In the genomic region with DNA sequence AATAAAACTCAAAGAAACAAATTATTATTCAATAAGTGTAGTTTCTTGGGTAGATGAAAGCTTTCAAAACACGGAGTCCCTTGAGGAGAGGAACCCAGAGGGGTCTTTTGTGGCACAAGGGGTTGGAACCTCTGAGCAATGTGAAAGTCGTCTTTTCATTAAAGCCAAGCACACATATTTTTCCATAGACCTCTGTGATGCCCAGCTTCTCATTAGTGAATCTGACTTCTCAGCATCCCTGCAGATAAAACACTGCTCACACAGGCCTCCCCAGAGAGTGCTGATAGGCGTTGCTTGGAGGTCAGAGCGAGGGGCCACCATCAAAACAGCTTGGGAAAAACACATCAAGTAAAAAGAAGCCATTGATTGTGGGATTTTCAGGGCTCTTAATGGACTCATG, we compare ENCODE assay signal across 17 mouse cellular contexts. TPM values are rescaled to one million over a fixed set of nuclear protein-coding genes. Genes with fewer than 3 reads are reported as not detected.
DNase-seq lines count a peak whose midpoint lies in the region; ATAC-seq and TF ChIP-seq lines count a peak whose summit lies in the region.
"Had no signal": no experiment of that assay in that cellular context is flagged by ENCODE, and none has a peak within 500 bp of the region (broad histone marks: within the 10 kb centered on the region; RNA-seq: fewer than 3 reads in every experiment).

No protein-coding gene starts in this region.

- intact Hi-C loops in gastrocnemius, adult 2 months (cut with DNase I): no loop called here

- 46% methylated on average over 4 of the region's 4 CpGs for WGBS in midbrain, embryonic 13.5 days
- 44% methylated on average over 4 of the region's 4 CpGs for WGBS in midbrain, postnatal 0 days
- 59% methylated on average over 4 of the region's 4 CpGs for WGBS in heart, embryonic 10.5 days

- no peaks in the 10 kb centered on the region for H3K36me3 ChIP-seq in midbrain, embryonic 13.5 days
- no peaks in the 10 kb centered on the region for H3K36me3 ChIP-seq in midbrain, postnatal 0 days (ENCODE audit: insufficient read depth, low read length)
- no peaks in the 10 kb centered on the region for H3K36me3 ChIP-seq in heart, embryonic 10.5 days
- H3K36me3 ChIP-seq: embryonic facial prominence, embryonic 10.5 days; embryonic facial prominence, embryonic 12.5 days; forebrain, embryonic 15.5 days had no signal

- H3K27ac ChIP-seq in gastrocnemius, adult 2 months: no peak overlapping the region; the same call in 1 of the 2 replicates
- H3K27ac ChIP-seq in midbrain, embryonic 13.5 days: no peak overlapping the region
- no peak overlapping the region for H3K27ac ChIP-seq in midbrain, postnatal 0 days (ENCODE audit: low read depth, low read length)
- H3K27ac ChIP-seq in heart, embryonic 10.5 days: no peak overlapping the region
- H3K27ac ChIP-seq: embryonic facial prominence, embryonic 10.5 days; embryonic facial prominence, embryonic 12.5 days; forebrain, embryonic 13.5 days; forebrain, embryonic 15.5 days had no signal

- H3K9ac ChIP-seq in midbrain, embryonic 13.5 days (replicated peaks): no peak overlapping the region
- no peak overlapping the region for H3K9ac ChIP-seq in midbrain, postnatal 0 days (replicated peaks; ENCODE audit: low read length, poor library complexity, severe bottlenecking)
- H3K9ac ChIP-seq: embryonic facial prominence, embryonic 12.5 days; forebrain, embryonic 13.5 days; forebrain, embryonic 15.5 days; forebrain, postnatal 0 days had no signal

- H3K4me1 ChIP-seq in midbrain, embryonic 13.5 days (replicated peaks): peaks cover 5% of the 10 kb centered on the region; the same call in 1 of the 2 replicates
- H3K4me1 ChIP-seq in midbrain, postnatal 0 days (ENCODE audit: insufficient read depth, low read length): no peaks in the 10 kb centered on the region
- H3K4me1 ChIP-seq in heart, embryonic 10.5 days: peaks cover 11% of the 10 kb centered on the region
- H3K4me1 ChIP-seq: embryonic facial prominence, embryonic 12.5 days; forebrain, embryonic 15.5 days had no signal

- no peaks in the 10 kb centered on the region for H3K9me3 ChIP-seq in midbrain, embryonic 13.5 days
- no peaks in the 10 kb centered on the region for H3K9me3 ChIP-seq in midbrain, postnatal 0 days (ENCODE audit: low read length)
- no peaks in the 10 kb centered on the region for H3K9me3 ChIP-seq in heart, embryonic 10.5 days
- H3K9me3 ChIP-seq: embryonic facial prominence, embryonic 10.5 days; embryonic facial prominence, embryonic 12.5 days; forebrain, embryonic 13.5 days; forebrain, embryonic 15.5 days had no signal

- DNase-seq in gastrocnemius, adult 2 months: peak; percentile 3
- DNase-seq in gastrocnemius, adult 18-20 months (ENCODE audit: low spot score): no peak
- no peak for DNase-seq in midbrain, postnatal 0 days (ENCODE audit: low spot score)
- DNase-seq in heart, embryonic 10.5 days (ENCODE audit: low spot score): no peak
- DNase-seq: adrenal gland, adult 2 months; adrenal gland, postnatal 10 days; adrenal gland, postnatal 25 days; cerebellum, adult 11-12 months; cerebellum, adult 2 months; cerebellum, postnatal 10 days; cerebellum, postnatal 25 days; forebrain, postnatal 0 days had no signal

- TF ChIP-seq CTCF in gastrocnemius, adult 2 months (IDR thresholded peaks at IDR 0.05): no peak
- no peak for TF ChIP-seq CTCF in midbrain, postnatal 0 days (IDR thresholded peaks at IDR 0.05)

- no peak overlapping the region for H3K4me3 ChIP-seq in gastrocnemius, adult 2 months
- H3K4me3 ChIP-seq in midbrain, embryonic 13.5 days (replicated peaks): no peak overlapping the region
- H3K4me3 ChIP-seq in midbrain, postnatal 0 days (ENCODE audit: low read depth, low read length): no peak overlapping the region
- H3K4me3 ChIP-seq in heart, embryonic 10.5 days: no peak overlapping the region
- H3K4me3 ChIP-seq: embryonic facial prominence, embryonic 10.5 days; embryonic facial prominence, embryonic 12.5 days; forebrain, embryonic 13.5 days; forebrain, embryonic 15.5 days had no signal

- 0 out of 2 replicates have a peak, but pooled peaks cover 2% of the 10 kb centered on the region for H3K27me3 ChIP-seq in midbrain, embryonic 13.5 days
- H3K27me3 ChIP-seq in midbrain, postnatal 0 days (ENCODE audit: insufficient read depth, low read length): no peaks in the 10 kb centered on the region
- no peaks in the 10 kb centered on the region for H3K27me3 ChIP-seq in heart, embryonic 10.5 days (ENCODE audit: insufficient read depth, poor library complexity, severe bottlenecking)
- H3K27me3 ChIP-seq: embryonic facial prominence, embryonic 12.5 days; forebrain, embryonic 15.5 days had no signal

- 0 out of 2 replicates have a peak, but pooled peaks have one; percentile 30 for ATAC-seq in midbrain, embryonic 13.5 days
- no peak for ATAC-seq in midbrain, postnatal 0 days (ENCODE audit: low FRiP score)
- ATAC-seq: forebrain, embryonic 13.5 days; forebrain, embryonic 15.5 days; forebrain, postnatal 0 days had no signal

- H3K4me2 ChIP-seq in midbrain, embryonic 13.5 days (replicated peaks): no peak overlapping the region
- no peak overlapping the region for H3K4me2 ChIP-seq in midbrain, postnatal 0 days (ENCODE audit: low read depth, low read length, poor library complexity, severe bottlenecking)
- H3K4me2 ChIP-seq: embryonic facial prominence, embryonic 12.5 days; forebrain, embryonic 13.5 days; forebrain, embryonic 15.5 days had no signal

RNA-seq across cellular contexts. Expression of a gene that starts 41.5 kb away (rescaled TPM):
- 1 to 10 TPM; 3.5 to 8.1 TPM for total RNA-seq in gastrocnemius, adult 2 months (2021)
- total RNA-seq in gastrocnemius, adult 18-20 months (2021): 1 to 10 TPM; 3.9 to 4.1 TPM
- polyA plus RNA-seq in midbrain, embryonic 13.5 days (2015; fragmentation: Nextera tagmentation; extraction: Ambion mirVana): 4.6 and 4.8 TPM in 2 replicates
- total RNA-seq in midbrain, postnatal 0 days (2014; rRNA removed): 5.7 and 11.2 TPM in 2 replicates
- 4.6 and 4.9 TPM in 2 replicates for polyA plus RNA-seq in midbrain, postnatal 0 days (2015; fragmentation: Nextera tagmentation; extraction: Ambion mirVana)
- polyA plus RNA-seq in heart, embryonic 10.5 days (2016; fragmentation: Nextera tagmentation; extraction: Ambion mirVana): 43.1 and 60.1 TPM in 2 replicates
